Mouse (Mus musculus): Measurements from ENCODE around the gene Etl4.

- TF ChIP-seq POLR2A (IDR thresholded peaks at IDR 0.05; ENCODE audit: insufficient read depth, low read length) (no peak), CTCF (IDR thresholded peaks at IDR 0.05; ENCODE audit: low read depth, low read length) (no peak)
Measured at GRCm38 (mm10) chr2:20711024-20711423, 801.4 kb downstream of the Etl4 start.
